Mouse (Mus musculus): ENCODE measurements at regions not wholly inside any gene's neighbourhood (a gene's known extent, or its start where the extent isn't known, plus 50 kb on each side); places are given as distances from the start of the nearest gene placed in this dataset.

DNA sequence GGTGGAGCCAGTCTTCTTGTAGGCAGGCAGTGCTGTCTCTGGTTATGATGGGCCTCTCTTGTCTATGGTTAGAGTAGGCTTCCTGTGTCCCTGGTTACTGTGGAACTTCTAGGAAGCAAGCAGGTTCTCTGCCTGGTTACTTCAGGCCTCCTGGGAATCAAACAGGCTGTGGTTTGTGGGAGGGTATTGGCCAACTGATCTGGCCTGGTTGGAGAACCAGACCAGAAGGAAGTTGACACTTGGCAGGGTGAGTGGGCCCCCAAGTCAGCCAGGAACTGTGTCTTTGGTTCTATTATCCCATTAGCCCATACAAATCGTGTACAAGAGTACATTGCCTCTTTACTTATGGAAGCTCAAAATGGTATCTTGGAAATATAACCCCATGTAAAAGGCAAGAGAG, 963.8 kb downstream of the Ndufa4 start:
- TF ChIP-seq POLR2A (IDR thresholded peaks at IDR 0.05; ENCODE audit: low read depth, low read length), result no peak
- no peak for TF ChIP-seq CTCF (conservative IDR thresholded peaks at IDR 0.05; ENCODE audit: insufficient read depth, insufficient read length, low read depth, low read length)

Data from kidney, adult 2 months (tissue).